Mouse (Mus musculus): ENCODE data around the gene Edc3.

Edc3 gene

GRCm38 (mm10) chr9:57761563-57762551 is 53.5 kb downstream of the Edc3 start:
- no peak for DNase-seq (ENCODE audit: low spot score)

GRCm38 (mm10) chr9:57762563-57762991 is 54.2 kb downstream of the Edc3 start:
- no peak for DNase-seq (ENCODE audit: low spot score)

- peak; percentile 46 for DNase-seq (ENCODE audit: low spot score)
Measured at GRCm38 (mm10) chr9:57764147-57764973, 56.0 kb downstream of the Edc3 start.

- DNase-seq (ENCODE audit: low spot score), result peak; percentile 83
Measured at GRCm38 (mm10) chr9:57764974-57765363, 56.6 kb downstream of the Edc3 start.

DNA sequence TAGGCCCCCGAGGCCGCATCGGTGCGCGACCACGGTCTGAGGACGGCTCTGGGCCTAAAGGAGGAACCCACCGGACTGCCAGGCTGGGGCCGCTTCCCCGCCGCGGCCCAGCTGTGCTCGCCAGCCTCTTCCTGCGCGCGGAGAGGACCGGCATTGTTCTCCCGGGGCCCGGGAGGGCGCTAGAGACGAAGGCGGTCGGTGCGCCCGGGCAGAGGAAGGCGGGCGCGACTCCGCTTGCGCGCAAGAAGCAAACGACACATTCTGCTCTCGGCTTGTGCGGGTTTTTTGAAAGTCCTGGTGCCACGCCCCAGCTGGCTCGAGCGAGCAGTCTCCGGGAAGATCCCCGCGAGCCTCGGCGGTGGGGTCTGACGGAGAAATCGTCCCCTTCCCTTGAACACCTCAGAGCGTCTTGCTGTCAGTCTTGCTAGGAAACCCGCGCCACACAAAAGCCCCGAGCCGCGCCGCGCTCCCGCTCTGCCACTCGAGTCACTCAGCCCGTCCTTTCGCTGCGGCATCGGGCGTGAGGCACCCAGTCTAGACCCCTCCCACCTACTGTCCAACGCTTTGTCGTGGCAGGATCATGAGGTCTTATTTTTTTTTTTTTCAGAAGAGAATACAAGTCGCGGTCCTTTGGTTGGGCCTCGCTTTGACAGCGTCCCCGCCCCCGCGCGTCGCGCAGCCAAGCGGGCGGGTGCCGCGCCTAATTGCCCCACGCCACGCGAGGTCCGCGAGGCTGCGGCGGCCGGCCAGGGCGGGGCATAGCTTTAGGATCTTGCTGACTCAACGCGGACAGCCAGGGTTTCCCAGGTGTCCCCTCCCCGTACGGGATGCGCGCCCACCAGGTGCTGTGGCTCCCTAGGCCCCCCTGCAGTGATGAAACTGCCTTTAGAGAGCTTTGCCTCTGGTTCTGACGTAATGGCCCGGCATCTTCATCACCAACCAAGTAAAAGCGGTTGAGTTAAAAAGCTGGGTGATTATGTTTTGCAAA is 57.3 kb downstream of the Edc3 start, which contains the start of gene Clk3:
Clk3 (minus strand) TSS at position 497 of the 988 bp plus-strand sequence.
- DNase-seq (ENCODE audit: low spot score), result peak; percentile 61

DNA sequence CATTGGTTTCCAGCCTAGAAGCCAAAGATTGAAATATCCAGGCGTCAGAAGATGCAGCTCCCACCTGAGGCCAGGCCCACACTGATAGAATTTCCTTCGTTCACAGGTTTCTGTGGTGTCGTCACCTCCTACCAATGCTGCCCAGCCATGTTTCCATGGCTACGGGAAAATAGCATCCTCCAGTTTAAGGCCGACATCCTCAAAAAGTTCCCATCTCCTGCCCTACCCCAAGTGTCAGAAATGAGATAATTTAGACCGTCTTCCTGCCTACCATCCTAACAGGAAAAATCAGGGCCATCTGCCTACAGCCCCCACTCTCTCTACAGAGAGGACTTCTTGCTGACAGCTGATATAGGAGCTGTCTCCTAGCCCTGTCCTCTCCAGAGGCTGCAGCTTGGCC is 58.1 kb downstream of the Edc3 start:
- no peak for DNase-seq (ENCODE audit: low spot score)

GRCm38 (mm10) chr9:57767231-57767630 is 58.9 kb downstream of the Edc3 start:
- DNase-seq (ENCODE audit: low spot score), result no peak

GRCm38 (mm10) chr9:57769539-57770069 is 61.3 kb downstream of the Edc3 start:
- DNase-seq (ENCODE audit: low spot score), result peak; percentile 85

DNA sequence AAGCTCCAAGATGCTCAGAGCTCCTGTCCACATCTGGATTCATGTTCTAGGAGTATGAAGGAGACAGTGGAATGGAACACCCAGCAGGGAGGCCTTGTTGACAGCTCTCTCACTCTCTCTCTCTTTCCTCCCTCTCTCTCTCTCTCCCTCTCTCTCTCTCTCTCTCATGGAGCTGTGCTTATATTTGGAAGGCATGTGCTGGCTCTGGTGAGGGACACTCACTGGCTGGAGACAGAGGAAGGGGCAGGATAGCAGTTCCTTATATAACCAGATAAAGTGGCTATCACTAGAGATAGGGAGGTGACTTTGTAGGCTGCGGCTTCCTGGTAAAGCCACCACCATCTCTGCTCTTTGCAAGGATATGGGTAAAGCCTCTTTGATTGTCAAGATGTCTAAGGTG is 61.9 kb downstream of the Edc3 start:
- peak; percentile 64 for DNase-seq (ENCODE audit: low spot score)

GRCm38 (mm10) chr9:57770836-57771235 is 62.5 kb downstream of the Edc3 start:
- peak; percentile 78 for DNase-seq (ENCODE audit: low spot score)

GRCm38 (mm10) chr9:57773754-57774153 is 65.4 kb downstream of the Edc3 start:
- no peak for DNase-seq (ENCODE audit: low spot score)

DNA sequence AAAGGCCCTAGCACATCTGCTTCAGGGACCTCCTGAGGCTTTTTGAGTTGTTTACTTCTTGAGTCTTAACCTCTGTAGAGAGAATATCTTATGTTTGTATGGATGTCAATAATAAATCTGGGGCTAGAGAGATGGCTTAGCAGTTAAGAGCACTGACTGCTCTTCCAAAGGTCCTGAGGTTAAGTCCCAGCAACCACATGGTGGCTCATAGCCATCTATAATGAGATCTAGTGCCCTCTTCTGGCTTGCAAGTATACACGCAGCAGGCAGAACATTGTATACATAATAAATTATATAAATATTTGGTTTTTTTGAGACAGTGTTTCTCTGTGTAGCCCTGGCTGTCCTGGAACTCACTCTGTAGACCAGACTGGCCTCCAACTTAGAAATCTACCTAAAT is 65.8 kb downstream of the Edc3 start:
- no peak for DNase-seq (ENCODE audit: low spot score)

DNA sequence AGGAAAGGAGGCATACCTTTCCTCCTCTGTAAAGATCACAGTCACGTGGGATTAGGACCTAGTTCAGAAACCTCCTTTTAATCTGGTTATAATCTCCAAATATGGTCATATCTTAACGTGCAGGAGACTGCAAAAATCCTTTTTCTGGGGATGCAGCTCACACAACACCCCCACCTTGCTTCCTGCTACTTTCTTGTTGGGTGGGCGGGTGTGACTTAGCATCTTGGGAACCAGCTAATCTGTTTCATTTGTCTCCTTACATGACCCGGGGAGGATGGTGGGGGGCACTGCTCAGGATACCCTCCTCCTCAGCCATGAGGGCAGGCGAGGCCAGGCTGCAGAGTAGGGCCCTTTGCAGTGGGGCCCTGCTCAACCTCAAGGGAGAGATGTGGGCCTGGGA is 66.7 kb downstream of the Edc3 start:
- DNase-seq (ENCODE audit: low spot score), result no peak

DNA sequence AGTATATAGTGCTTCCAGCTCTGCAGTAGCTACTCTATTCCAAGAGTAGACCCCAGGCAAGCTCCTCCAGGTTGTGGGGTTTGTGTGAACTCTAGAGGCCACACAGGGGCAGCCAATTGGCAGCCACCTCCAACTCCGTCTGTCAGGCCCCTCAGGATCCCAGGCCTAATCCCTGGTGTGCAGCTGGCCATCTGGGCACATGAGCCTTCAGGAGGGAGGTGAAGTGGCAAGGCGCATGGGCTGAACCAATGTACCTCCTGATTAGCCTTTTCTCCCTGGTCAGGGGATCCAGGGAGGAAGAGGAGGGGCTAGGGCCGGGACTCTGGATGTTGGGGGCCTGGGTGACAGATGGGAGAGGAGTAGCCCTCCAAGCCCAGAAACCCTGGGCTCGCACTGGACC is 67.4 kb downstream of the Edc3 start:
- DNase-seq (ENCODE audit: low spot score), result no peak

- DNase-seq (ENCODE audit: low spot score), result no peak
Measured at GRCm38 (mm10) chr9:57782656-57783055, 74.3 kb downstream of the Edc3 start.

DNA sequence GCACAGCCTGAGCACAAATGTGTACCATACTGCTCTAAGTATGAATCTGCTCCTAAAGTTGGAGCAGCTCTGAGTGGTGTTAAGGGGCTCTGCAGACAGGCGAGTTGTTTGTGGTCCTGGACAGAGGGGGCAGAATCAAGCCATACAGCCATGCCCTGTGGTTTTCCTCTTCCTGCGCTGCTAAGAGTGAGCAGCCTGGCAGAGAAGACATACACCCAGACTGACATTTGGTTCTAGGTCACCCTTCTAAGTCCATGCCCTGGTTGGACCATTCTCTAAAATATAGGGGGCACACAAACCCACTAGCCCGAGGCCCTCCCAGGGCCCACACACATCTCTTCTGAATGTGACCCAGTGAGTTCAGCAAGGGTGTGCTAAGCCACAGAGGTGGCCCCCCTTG is 81.4 kb downstream of the Edc3 start:
- DNase-seq (ENCODE audit: low spot score), result no peak

DNA sequence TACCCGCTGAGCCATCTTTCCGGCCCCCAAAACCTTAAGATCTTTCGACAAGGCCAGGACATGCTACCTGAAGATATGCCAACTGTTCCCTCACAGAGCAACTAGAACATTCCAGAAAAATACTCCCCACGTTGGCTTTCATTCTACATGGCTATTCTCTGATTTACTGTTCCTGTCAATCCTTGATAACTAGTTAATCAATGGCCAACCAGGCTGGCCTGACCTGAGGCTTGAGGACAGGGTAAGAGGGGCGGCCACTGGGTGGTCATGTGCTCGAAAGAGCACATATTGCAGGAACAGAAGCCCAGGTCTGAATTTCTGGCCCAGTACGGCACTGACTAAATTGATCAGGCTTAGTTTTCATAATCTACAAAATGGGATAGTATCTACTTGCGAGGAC is 89.1 kb downstream of the Edc3 start:
- DNase-seq (ENCODE audit: low spot score), result no peak

GRCm38 (mm10) chr9:57798725-57799253 is 90.4 kb downstream of the Edc3 start:
- DNase-seq (ENCODE audit: low spot score), result no peak

GRCm38 (mm10) chr9:57800325-57800975 is 92.1 kb downstream of the Edc3 start:
- DNase-seq (ENCODE audit: low spot score), result peak; percentile 35

All from c-Kit-positive CD71-positive TER-119-positive erythroid progenitor cells, embryonic 14.5 days (primary cell).